Mouse (Mus musculus) lung, postnatal 4 days (tissue): ENCODE measurements at regions not wholly inside any gene's neighbourhood (a gene's known extent, or its start where the extent isn't known, plus 50 kb on each side); places are given as distances from the start of the nearest gene placed in this dataset.

Source experiments
- DNase-seq, 2 experiments: peaks; one replicate each; pipeline ENCODE4 v3.0.0; 2021

DNA sequence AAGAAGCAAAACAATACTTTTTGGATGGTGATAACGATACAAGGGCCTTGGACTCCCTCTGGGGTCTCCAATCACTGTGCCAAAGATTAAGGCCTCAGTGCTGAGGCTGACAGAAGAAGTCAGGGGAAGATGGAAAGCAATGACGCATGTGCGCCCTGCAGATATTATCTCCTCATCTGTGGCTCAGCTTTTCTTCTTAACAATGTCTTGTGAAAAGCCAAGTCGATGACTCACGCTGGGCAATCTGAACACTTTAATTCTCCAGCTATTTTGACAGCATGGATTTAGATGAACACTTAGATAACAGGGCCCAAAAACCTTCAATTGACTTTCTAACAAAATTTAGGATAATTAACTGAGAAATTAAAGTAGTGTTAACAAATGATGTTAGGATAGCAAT lies 155.7 kb upstream of the Cxcl12 start:
- DNase-seq: no peak

DNA sequence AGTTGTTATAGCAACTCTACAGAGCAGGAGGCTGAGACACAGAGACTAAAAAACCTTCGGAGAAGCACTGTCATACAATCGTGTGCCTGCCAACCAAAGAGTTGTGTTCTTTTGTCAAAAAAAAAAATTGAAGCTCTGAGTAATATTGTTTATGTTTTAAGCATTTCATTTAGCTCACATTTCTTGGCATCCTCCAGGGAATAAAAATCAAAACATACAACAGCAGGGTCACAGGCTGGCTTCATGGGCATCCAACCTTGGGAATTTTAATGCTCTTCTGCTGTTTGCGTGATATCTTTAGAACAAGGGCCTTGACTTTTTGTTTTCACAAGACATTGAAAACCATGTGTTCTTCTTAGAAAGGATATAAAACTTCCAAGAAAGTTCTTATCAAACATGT lies 152.9 kb upstream of the Cxcl12 start:
- no peak for DNase-seq

DNA sequence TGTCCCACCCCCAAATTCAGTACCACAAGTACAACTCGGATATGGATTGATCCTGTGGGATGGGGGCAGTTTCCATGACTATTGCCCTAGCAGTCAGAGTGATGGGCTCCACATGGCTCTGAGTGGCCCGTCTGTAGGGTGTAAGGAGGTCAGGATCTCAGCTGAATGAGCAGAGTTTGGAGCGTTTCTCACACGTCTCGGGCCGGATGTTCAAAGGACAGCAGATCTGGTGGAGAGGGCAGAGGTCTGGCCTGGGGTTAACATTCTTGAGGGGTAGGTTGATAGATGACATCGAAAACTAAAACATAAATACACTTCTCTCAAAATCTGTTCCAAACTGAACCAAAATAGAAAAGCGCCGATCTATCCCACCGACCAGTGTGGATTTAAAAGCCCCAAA lies 146.5 kb upstream of the Cxcl12 start:
- peak; percentile 4 to 30 for DNase-seq

DNA sequence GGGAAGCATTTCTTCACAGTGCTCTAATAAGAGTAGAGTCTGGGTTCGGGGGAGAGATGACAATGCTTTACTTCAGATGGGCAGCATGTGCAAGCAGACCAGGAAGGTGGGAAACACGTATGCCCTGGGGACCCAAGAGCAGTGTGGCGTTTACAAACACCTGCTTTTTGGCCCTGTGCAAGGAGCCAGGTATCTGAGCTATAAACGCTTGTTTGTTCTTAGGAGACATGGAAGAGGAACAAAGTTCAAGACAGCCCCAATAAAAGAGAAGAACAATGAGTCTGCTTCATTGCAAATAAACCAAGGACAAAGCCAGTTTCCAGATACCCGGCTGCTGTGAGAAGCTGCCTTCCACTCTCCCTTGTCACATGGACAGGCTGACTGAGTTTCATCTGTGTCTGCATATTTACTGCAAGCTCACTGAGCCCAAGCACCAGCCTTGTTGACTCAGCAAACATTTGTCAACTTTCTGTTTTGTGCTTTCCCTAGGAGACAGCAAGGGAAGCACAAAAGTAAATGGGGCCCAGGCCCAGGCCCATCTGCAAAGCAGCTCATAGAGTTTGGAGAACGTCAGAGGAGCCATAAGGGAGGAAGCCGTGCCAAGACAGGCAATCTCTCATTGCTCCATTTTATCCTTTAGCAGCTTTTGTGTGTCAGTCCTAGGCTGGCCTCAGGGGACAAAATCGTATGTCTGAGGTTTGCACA lies 136.1 kb upstream of the Cxcl12 start:
- DNase-seq: peak in 1 of 2 experiments; percentile 27

DNA sequence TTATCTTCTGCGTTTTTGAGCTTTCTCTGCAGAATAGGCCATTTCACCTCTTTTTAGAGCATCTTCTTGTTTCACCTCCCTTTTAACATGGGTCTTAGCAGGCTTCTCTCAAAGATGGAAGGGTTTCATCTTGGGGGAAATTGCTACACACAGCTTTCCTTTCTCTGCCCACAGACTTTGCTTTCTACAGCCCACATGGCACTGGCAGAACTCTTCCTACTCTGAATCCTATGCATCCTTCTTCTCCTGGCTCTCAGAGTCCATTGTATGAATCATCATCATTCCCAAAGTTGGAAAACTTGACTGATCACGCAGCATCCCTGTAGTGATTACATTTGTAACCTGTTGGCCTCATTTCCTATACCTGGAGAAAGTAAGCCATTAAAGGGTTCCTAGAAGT lies 124.6 kb upstream of the Cxcl12 start:
- no peak for DNase-seq

DNA sequence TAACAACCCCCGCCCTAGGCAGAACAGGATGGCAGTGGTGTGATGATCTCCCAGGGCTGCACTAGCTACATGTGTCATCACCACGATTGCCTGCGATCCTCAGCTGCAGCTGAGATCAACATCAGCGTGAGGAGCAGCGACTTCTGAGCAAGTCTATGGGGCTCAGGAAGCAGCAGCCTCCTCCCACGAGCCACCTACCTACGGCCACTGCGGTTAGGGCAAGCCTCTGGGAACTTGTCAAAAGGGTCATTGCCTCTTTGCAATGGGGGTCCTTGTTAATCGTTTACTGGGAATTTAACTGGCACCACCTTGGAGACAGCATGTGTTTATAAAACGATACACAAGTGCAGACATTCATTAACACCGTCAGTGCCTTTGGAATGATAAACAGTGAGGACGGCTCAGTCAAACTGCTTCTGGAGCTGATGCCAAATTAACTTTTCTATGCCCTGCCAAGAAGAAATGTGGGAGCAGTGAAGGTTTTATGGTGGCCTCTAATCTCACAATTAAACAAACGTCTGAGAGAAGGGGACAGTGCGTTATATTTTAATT lies 118.8 kb upstream of the Cxcl12 start:
- DNase-seq: no peak

DNA sequence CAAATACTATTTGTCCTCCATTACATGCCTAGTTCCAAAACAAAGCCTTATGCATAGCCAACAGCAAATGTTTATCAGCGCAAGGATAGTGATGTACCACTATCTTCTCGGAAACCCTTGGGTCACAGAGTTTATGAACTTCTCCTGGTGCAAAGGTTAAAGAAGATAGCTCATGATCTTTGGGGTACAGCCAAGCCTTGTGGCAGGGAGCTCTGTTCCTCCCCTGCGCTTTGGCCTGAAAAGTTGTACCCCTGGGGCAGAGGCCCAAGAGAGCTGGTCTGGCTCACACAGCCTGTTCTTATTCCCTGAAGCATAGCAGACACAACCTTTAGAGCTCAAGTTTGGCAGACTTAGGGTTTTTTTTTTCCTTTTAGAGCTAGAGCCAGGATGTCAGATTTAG lies 107.6 kb upstream of the Cxcl12 start:
- DNase-seq: no peak

DNA sequence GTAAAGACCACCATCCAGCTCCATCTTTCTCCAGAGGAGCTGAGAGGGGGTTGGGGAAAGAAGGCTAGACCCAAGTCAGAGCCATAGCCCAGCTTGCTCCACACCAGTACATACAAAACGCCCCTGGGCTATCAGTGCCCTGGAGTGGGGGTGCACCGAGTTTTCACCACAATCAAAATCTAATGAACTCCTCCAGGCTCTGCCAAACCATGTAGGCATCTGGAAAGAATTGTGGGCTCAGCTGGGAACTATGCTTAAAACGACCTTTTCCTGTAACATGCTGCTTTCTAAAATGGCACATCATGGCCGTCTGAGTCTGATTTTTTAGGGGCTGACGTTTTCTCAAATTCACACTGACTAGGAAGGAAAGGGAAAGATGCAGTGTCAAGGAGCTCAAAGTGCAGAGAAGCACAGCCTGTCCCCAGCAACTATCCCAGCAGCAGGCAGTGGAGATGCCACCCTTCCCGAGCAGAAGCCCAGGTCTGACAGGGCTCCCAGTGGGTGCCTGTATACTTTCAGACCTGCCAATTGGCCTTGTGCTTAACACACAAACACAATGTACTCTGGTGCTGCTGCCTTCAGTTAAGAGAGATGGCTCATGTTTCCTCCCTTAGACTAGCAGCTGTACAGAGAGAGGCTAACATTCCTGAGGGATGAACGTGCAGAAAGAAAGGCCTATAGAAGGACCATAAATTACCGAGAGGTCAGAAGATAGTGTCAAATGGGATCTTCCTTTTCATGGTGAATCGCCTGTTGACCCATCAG lies 100.6 kb upstream of the Cxcl12 start:
- DNase-seq: no peak

DNA sequence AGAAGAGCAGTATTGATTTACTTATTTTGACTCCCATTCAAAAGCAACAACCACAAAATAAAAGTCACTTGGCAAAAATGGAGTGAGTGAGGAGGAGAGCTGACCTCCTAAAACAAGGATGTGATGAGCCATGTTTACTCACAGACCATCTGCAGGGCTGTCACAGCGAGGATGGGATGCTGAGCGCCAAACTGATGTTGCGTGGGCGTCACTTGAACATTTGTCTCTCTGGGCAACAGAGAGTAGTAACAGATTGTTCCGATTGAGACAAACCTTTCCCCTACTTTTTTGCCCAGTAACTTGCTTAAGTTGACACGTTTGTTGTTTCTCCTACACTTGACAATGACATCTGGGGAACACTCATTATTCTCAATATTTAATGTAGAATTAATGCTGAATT lies 97.0 kb upstream of the Cxcl12 start:
- no peak for DNase-seq

DNA sequence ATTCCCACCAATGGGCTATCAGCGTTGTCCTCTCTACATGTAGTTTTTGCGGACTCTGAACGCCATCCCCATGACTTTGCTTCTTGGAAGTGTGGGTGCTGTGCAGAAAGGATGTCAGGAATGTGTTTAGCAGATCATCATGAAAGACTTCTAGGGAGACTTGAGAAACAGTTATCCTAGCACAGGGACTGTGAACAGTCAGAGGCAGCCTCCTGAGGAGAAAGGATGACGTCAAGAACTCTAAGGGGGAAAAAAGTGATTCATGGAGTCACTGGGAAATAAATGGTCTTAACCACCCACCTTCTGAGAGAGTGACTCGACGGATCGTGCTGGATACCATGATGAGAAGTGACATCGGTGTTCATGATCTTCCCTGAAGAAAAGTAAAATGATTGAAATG lies 96.5 kb upstream of the Cxcl12 start:
- no peak for DNase-seq

DNA sequence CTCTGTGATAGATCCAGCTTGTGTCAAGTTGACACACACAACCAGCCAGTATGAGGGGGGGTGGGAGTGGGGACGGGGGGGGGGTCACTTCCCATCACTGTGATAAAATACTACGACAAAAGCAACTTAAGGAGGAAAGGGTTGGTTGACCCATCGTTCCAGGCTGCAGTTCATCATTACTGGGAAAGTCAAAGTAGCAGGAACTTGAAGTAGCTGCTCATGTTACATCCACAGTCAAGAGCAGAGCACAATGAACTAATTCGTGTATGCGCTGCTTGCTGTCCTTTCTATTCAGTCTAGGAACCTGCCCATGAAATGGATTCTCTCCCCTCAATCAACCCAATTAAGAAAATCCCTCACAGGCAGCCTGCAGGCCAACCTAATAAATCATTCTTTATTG lies 88.8 kb upstream of the Cxcl12 start:
- DNase-seq: no peak

DNA sequence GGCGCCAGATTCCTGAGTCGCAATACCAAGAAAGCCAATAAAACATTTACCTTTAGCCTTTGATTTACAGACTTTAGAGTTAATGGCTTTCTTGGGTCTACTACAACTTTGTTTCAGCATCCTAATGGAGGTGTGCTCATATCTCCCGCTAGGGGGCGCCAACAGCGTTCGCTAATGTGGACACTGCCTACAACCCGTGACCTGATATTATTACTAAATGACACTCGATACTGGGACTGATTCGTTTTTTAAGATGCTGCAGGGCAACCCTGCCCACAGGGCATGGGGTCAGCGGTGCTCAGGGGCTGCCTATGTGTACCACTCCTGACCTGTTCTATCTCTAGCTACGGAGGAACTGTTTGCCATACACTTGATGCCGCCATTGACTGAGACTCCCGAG lies 87.4 kb upstream of the Cxcl12 start:
- DNase-seq: peak in 1 of 2 experiments; percentile 12

DNA sequence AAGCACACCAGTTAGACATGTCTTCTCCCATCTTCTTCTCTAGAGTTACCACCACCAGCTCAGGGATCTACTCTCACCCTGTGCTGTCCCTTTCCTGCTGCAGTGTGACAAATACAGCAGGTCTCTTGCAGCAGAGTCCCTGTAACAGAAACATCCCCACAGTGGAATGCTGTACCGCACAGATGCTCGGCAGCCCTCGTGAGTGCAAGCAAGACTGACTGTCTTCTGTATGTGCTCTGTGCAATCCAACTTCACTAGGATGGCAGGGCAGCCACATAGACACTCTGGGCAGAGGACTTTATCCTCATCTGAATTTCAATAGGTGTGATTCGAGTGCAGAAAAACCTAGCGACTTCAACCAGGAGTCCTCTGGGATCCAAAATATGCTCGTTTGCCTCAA lies 84.1 kb upstream of the Cxcl12 start:
- no peak for DNase-seq

DNA sequence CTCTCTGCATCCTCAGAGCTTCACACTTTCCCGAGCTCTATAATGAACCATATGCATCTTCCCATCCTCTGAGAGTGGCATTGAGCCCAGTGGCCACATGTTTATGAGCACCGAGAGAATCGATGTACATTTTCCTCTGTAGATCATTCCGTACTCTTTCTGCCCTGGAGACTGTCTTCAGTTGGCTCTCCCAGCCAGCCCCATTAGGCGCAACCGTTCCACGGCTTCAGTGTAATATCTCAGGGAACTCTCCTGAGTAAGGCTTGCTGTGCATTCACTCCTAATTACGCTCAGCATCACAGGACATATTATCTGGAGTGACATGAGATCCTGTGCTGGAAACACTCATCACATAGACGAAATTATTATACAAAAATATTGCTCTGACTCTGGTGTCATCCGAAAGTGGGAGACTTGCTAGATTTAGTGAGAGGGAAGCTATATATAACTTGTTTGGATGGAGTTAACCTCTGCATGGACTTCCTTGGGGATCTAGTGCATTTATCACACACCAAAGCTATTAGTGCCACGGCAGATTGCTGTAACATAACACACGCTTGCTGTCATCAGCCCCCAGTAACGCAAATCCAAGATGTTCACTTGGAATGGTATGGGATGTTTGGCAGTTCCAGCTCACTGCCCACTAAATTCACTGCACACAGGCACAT lies 83.4 kb upstream of the Cxcl12 start:
- no peak for DNase-seq

DNA sequence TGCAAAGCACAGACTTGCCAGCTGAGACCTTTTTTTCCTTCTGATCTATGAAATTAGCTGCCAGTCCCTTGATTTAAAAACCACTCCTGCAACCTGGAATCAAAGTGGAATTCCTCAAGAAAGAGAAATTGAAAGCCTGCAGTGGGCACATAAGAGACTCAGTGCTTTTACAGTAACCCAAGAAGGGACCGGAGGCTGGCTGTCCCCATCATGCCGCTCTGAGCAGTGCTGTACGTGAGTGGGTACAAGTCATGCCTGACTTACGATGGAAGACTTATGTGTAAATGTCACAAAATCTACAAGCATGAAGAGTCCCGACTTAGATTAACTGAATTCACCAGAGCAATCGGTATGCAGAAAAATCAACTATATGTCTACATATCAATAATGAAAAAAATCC lies 73.6 kb upstream of the Cxcl12 start:
- no peak for DNase-seq

DNA sequence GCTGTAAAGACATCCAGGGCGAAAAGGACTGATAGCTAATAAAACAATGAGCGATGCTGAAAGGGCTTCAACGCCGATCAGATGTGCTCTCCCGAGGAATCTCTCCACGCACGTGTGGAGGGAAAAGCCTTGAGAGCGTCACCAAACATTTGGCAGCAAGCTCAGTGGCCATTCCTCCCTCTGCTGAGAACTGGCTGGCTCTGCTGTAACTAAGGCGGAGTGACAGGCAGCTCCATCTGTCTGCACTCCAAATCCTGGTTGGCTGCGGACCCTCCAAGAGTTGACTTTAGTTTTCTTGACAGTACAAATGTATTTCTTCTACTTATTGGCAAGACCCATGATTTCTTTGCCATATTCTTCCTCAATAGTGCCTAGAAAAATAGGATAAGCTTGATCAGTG lies 68.5 kb upstream of the Cxcl12 start:
- no peak for DNase-seq

DNA sequence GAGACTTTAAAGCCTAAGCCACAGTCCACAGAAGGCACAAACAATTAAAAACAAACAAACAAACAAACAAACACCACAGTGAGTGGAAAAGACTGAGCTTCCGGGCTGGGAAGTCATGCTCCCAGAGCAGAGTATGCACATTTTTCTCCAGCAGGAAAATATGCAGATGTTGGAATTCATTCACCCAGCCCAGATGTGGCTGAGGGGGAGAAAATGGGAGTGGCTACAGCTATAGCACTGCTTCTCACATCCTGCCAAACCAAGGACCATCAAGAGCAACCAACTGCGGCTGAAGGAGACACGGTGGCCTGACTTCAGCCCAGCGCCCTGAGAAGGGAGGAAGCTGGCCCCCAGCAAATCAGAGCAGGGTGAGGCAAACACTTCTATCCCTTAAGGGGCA lies 65.6 kb upstream of the Cxcl12 start:
- DNase-seq: no peak

DNA sequence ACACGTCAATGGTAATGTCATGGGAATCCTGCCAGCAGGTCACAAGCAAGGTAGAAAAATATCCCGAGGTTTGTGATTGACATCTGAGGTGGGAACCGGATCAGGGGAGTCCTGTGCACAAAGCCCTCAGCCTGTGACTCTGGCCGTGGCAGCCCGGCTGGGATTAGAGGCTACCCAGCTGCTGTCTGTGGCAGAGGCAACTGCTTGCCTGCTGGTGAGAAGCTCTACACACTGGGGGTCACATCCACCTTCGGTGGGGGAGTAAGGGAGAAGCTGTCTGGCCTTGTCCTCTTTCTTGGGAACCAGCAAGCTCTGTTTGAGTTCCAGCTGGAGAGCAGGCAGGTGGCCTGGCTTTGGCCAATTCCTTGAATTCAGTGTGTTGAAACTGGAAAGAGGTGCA lies 64.3 kb upstream of the Cxcl12 start:
- no peak for DNase-seq

DNA sequence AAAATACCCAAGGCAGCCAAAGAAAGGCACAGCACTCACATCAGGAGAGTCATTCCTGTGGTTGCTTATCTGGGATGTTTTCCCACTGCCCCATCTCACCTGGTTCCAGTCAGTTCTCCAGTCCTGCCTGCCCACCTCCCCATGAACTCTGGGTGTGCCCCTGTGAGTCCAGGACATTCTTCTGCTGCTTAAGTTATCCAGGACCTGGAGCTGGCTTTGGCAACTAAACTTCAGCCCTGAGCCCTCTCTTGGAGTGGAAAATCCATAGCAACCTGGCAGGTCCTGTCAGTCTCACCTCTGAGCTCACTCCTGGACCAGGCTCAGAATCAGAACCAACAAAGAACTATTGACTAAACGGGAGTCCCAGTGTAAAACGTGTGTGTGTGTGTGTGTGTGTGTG lies 63.9 kb upstream of the Cxcl12 start:
- DNase-seq: no peak

DNA sequence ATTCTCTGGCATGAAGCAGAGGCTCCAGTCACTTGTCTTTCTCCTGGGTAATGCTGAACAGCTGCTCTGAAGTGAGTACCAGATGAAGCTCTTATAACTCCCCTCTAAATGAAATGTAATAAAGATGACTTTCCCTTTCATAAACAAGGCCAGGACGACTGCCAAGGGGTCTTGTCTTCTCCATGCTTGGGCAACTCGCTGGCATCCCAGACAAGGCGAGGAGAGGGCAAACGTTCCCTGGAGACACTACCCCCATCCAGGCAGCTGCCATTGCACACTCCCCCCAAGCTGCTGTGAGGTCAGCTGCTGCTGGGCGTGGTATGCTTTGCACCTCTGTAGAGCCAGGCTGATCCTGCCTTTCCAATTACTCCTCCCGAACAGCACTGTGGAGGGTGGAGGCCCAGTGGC lies 63.1 kb upstream of the Cxcl12 start:
- peak in 1 of 2 experiments; percentile 32 for DNase-seq

DNA sequence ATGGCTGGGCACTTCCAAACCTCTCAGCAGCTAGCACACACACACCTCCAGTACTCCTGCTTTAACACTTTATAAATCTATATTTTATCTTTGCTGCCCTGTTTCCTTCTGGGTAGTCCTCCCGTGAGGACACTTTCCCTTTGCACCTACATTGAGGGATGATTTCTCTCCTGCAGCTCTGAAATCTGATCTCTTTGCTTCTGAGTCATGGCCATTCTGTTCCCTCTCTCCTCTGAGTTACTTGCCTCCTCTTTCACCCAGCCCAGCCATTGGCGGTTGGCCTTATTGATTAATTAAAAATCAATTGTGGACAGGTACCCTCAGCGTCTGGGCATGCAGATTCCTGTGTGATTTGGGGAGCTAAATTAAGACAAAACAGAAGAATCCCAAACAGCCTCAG lies 58.0 kb upstream of the Cxcl12 start:
- DNase-seq: no peak

DNA sequence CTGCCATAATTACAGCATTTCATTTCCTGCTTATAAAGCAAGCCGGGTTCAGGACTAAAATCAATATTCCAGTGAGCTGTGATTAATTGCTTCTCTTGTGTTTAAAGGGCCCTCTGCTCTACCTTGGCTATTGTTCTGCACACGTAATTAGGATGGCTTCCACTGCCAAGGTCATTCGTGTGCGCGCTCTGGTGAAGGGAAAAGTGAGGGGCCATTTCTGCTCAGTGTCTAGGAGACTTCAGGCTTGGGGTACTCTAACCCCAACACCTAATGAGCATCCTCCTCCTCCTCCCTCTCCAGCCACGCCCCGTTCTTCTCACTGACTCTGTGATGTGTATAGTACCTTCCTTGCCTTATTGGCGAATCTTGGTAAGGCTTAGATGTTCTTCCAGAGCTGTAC lies 53.5 kb upstream of the Cxcl12 start:
- DNase-seq: no peak

DNA sequence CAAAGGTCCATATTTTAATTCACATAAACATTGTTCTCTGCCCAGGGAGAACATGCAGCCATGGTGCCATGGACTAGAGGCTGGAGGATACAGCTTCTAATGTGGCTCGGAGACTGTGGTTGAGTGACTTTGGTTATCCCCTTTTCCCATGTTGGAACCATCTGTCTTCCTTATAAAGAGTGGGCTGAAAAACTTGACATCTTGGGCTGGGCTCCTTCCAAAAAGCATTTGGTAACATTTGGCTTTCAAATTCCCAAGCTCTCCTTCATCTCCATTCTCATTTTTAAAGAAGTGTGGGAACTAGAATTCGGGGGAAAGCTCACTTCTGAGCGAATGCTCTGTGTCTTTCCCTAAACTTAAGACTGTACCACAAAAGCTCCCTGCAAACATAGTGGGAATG lies 50.3 kb upstream of the Cxcl12 start:
- DNase-seq: no peak
